Mouse (Mus musculus) inflammation-experienced regulatory T-cells, adult 6 months (primary cell): ENCODE results near the gene Tubb4b. TPM values are rescaled to one million over a fixed set of nuclear protein-coding genes. Genes with fewer than 3 reads are reported as not detected.
A peak's percentile ranks its signal among the peaks of the same experiment; 100 is the strongest.

Experiments
- ATAC-seq: one replicate; pipeline ENCODE4 v1.8.0; 2017
- polyA plus RNA-seq, 3 experiments: library from polyadenylated mRNA; unstranded; fragments of 100-300 nt; shearing (Covaris generic); gene quantifications; one replicate each; pipeline ENCODE4 v1.2.1; 2017

Gene Tubb4b
- polyA plus RNA-seq, 3 experiments from 2014 or later, result 90.3 to 208 (median 96.5) TPM

GRCm38 (mm10) chr2:25244144-25244543 is 19.6 kb upstream of the Tubb4b start:
- no peak for ATAC-seq

GRCm38 (mm10) chr2:25243342-25243741 is 18.8 kb upstream of the Tubb4b start:
- no peak for ATAC-seq

GRCm38 (mm10) chr2:25242101-25242506 is 17.6 kb upstream of the Tubb4b start, which contains the start of the genes Rnf208 and Cysrt1:
Gene Rnf208 (plus strand): TSS chr2:25242255.
Gene Cysrt1 (minus strand): TSS chr2:25242452.
- ATAC-seq, result peak; percentile 60

GRCm38 (mm10) chr2:25241438-25241775 is 16.9 kb upstream of the Tubb4b start:
- peak; percentile 22 for ATAC-seq

- ATAC-seq, result peak; percentile 61
Measured at GRCm38 (mm10) chr2:25240723-25241437, 16.4 kb upstream of the Tubb4b start.

- ATAC-seq, result no peak
Measured at GRCm38 (mm10) chr2:25240310-25240709, 15.8 kb upstream of the Tubb4b start.

GRCm38 (mm10) chr2:25239766-25240165 is 15.3 kb upstream of the Tubb4b start:
- no peak for ATAC-seq

GRCm38 (mm10) chr2:25238106-25238505 is 13.6 kb upstream of the Tubb4b start:
- ATAC-seq, result no peak

- no peak for ATAC-seq
Measured at GRCm38 (mm10) chr2:25237522-25237921, 13.0 kb upstream of the Tubb4b start.

- ATAC-seq, result no peak
Measured at GRCm38 (mm10) chr2:25236614-25237013, 12.1 kb upstream of the Tubb4b start, which contains the start of gene Rnf224. Gene Rnf224 (minus strand): TSS chr2:25236787.

- no peak for ATAC-seq
Measured at GRCm38 (mm10) chr2:25234551-25235220, 10.2 kb upstream of the Tubb4b start.

GRCm38 (mm10) chr2:25234050-25234449 is 9.5 kb upstream of the Tubb4b start, which contains the start of gene Slc34a3:
Gene Slc34a3 (minus strand): TSS chr2:25234364.
- no peak for ATAC-seq

- no peak for ATAC-seq
Measured at GRCm38 (mm10) chr2:25233421-25233820, 8.9 kb upstream of the Tubb4b start.

- ATAC-seq, result no peak
Measured at GRCm38 (mm10) chr2:25231038-25231437, 6.5 kb upstream of the Tubb4b start.

GRCm38 (mm10) chr2:25230581-25230980 is 6.1 kb upstream of the Tubb4b start:
- no peak for ATAC-seq

- no peak for ATAC-seq
Measured at GRCm38 (mm10) chr2:25229582-25229981, 5.1 kb upstream of the Tubb4b start.

- no peak for ATAC-seq
Measured at GRCm38 (mm10) chr2:25228995-25229530, 4.6 kb upstream of the Tubb4b start.

- ATAC-seq, result peak; percentile 48
Measured at GRCm38 (mm10) chr2:25228431-25228889, 4.0 kb upstream of the Tubb4b start.

- ATAC-seq, result no peak
Measured at GRCm38 (mm10) chr2:25227406-25227805, 2.9 kb upstream of the Tubb4b start.

GRCm38 (mm10) chr2:25226864-25227263 is 2.4 kb upstream of the Tubb4b start:
- no peak for ATAC-seq

GRCm38 (mm10) chr2:25225811-25226379 is 1.4 kb upstream of the Tubb4b start:
- ATAC-seq, result no peak

GRCm38 (mm10) chr2:25224766-25225752 is 557 bp upstream of the Tubb4b start:
- ATAC-seq, result peak; percentile 90
